Mouse (Mus musculus): ENCODE results near the gene Sypl2. TPM values are rescaled to one million over a fixed set of nuclear protein-coding genes. Genes with fewer than 3 reads are reported as not detected.

Gene Sypl2
- polyA plus RNA-seq, 1 experiment from 2014 or later = 3.1 TPM

DNA sequence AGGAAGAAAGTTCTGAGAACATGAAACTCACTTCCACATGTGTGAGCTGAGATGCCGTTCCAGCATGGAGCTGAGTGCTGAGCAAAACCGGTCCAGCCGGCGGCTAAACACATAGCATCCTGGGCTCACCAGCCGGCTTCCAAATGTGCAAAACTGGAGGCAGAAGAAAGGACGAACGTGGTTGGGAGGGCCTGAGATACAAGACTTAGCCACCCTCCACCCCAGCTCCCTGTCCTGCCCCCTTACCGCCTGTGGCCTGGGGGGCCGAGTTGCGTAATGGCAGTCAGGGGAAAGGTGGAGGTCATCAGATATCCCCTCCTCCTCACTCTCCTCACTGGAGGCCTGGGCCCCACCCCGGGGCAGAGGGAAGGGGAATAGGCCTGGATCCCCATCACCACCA lies 22.0 kb downstream of the Sypl2 start:
- H3K9me3 ChIP-seq (ENCODE audit: control insufficient read depth, low read length) = no peaks in the 10 kb centered on the region
- H3K27ac ChIP-seq (replicated peaks in 1 of 2; ENCODE audit: control insufficient read depth in 1 of 2, insufficient read depth in 1 of 2, low read depth in 2 of 2, low read length in 2 of 2) = no peak overlapping the region
- peaks cover 61% of the 10 kb centered on the region for H3K36me3 ChIP-seq (ENCODE audit: control insufficient read depth, insufficient read depth, low read length)
- peaks cover 7 to 21% of the 10 kb centered on the region in 2 experiments for H3K4me1 ChIP-seq (ENCODE audit: control insufficient read depth in 2 of 2, insufficient read depth in 2 of 2, low read length in 2 of 2)
- H3K4me3 ChIP-seq (ENCODE audit: control insufficient read depth in 1 of 2, insufficient read depth in 1 of 2, low read depth in 1 of 2, low read length in 2 of 2) = no peak overlapping the region
- ATAC-seq (ENCODE audit: insufficient number of reproducible peaks, insufficient read depth, low FRiP score, low read depth) = no peak
- H3K4me2 ChIP-seq (ENCODE audit: low read length) = no peak overlapping the region
- H3K9ac ChIP-seq (ENCODE audit: low read length) = no peak overlapping the region
- H3K27me3 ChIP-seq (ENCODE audit: control insufficient read depth, insufficient read depth, low read length) = no peaks in the 10 kb centered on the region
- WGBS = 82% methylated on average over 11 of the region's 11 CpGs

DNA sequence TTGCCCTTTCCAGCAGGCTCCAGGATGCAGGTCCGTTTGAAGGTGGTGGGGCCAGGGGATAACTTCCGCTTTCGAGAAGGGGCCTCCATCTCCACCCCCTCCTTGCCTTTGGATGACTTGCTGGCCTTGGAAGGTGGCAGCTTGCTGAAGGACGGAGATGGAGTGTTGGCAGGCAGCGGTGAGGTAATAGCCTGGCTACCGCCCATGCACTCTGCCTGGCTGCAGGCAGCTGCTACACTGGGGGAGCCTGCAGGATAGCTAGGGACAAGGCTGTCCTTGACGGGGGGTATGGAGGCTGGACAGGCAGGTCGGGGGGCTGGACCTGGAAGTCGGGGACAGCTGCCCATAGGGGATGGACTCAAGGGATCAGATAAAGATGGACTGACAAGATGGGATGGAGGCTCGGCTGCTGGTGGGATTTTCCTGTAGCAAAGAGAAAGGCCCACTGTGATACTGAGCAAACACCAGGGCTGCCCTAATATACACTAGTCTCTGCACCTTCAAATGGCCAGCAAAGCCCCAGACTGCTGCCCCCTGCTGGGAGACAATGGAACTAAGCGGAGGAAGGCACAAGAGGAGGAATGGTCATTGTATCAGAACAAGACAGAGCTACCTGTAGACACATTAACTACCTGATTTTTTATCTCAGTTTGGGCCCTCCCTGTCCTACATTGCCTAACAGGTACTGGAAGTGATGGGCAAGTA lies 22.7 kb downstream of the Sypl2 start:
- H3K36me3 ChIP-seq (ENCODE audit: control insufficient read depth, insufficient read depth, low read length) = peaks cover 66% of the 10 kb centered on the region
- no peak overlapping the region for H3K4me2 ChIP-seq (ENCODE audit: low read length)
- ATAC-seq (ENCODE audit: insufficient number of reproducible peaks, insufficient read depth, low FRiP score, low read depth) = no peak
- WGBS = 79% methylated on average over 11 of the region's 11 CpGs
- H3K27me3 ChIP-seq (ENCODE audit: control insufficient read depth, insufficient read depth, low read length) = no peaks in the 10 kb centered on the region
- no peak overlapping the region for H3K9ac ChIP-seq (ENCODE audit: low read length)
- peaks cover 3 to 14% of the 10 kb centered on the region in 2 experiments; a peak in 3 of 4 replicates for H3K4me1 ChIP-seq (ENCODE audit: control insufficient read depth in 2 of 2, insufficient read depth in 2 of 2, low read length in 2 of 2)
- H3K9me3 ChIP-seq (ENCODE audit: control insufficient read depth, low read length) = no peaks in the 10 kb centered on the region
- H3K4me3 ChIP-seq (ENCODE audit: control insufficient read depth in 1 of 2, insufficient read depth in 1 of 2, low read depth in 1 of 2, low read length in 2 of 2) = no peak overlapping the region
- no peak overlapping the region for H3K27ac ChIP-seq (replicated peaks in 1 of 2; ENCODE audit: control insufficient read depth in 1 of 2, insufficient read depth in 1 of 2, low read depth in 2 of 2, low read length in 2 of 2)

DNA sequence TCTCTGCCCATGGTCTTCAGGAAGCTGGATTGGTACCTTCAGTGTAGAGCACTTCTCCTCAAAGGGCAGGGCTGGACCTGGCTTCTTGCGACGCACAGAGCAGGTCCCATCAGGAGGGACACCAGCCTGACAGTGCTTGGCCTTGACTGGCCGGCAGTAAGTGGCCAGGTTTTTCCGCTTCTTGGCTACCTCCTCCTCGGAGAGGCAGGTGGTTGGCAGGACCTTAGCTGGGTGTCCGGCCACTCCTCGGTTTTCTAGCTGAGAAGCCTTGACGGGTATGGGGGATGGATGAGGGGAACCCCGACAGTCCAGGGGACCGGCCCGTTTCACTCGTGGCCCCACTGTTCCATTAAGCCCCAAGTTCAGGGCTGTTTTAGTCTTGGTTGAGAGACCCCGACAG lies 23.2 kb downstream of the Sypl2 start:
- Histone ChIP-seq H3K4me1 (ENCODE audit: control insufficient read depth in 2 of 2, insufficient read depth in 2 of 2, low read length in 2 of 2) (peaks cover 3 to 13% of the 10 kb centered on the region in 2 experiments; a peak in 3 of 4 replicates), H3K36me3 (ENCODE audit: control insufficient read depth, insufficient read depth, low read length) (peaks cover 69% of the 10 kb centered on the region), H3K27me3 (ENCODE audit: control insufficient read depth, insufficient read depth, low read length) (no peaks in the 10 kb centered on the region), H3K4me2 (ENCODE audit: low read length) (no peak overlapping the region), H3K9me3 (ENCODE audit: control insufficient read depth, low read length) (no peaks in the 10 kb centered on the region), H3K27ac (replicated peaks in 1 of 2; ENCODE audit: control insufficient read depth in 1 of 2, insufficient read depth in 1 of 2, low read depth in 2 of 2, low read length in 2 of 2) (no peak overlapping the region), H3K4me3 (ENCODE audit: control insufficient read depth in 1 of 2, insufficient read depth in 1 of 2, low read depth in 1 of 2, low read length in 2 of 2) (no peak overlapping the region), H3K9ac (ENCODE audit: low read length) (no peak overlapping the region)
- 92% methylated on average over 13 of the region's 13 CpGs for WGBS
- ATAC-seq (ENCODE audit: insufficient number of reproducible peaks, insufficient read depth, low FRiP score, low read depth) = no peak

DNA sequence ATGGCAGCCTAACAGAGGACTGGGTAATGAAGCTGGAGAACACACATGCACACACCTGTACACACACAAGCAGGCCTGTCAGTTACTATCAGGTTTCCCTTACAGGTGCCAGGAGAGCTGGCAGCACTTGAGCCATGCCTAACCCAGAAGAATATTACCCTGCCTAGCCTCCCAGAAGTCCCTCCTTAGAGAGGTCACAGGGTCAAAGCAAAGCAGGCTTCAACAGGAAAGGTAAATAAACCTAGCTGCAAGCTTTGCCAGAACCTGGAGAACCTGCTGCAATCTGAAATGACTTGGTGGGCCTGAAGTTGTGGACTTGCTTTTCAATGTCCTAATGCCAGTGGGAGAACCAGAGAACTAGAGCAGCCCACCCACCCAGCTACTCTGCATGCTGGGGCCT lies 23.9 kb downstream of the Sypl2 start:
- peaks cover 3 to 14% of the 10 kb centered on the region in 2 experiments; a peak in 3 of 4 replicates for H3K4me1 ChIP-seq (ENCODE audit: control insufficient read depth in 2 of 2, insufficient read depth in 2 of 2, low read length in 2 of 2)
- H3K36me3 ChIP-seq (ENCODE audit: control insufficient read depth, insufficient read depth, low read length) = peaks cover 66% of the 10 kb centered on the region
- no peaks in the 10 kb centered on the region for H3K9me3 ChIP-seq (ENCODE audit: control insufficient read depth, low read length)
- no peak for ATAC-seq (ENCODE audit: insufficient number of reproducible peaks, insufficient read depth, low FRiP score, low read depth)
- H3K9ac ChIP-seq (ENCODE audit: low read length) = no peak overlapping the region
- no peak overlapping the region for H3K4me3 ChIP-seq (ENCODE audit: control insufficient read depth in 1 of 2, insufficient read depth in 1 of 2, low read depth in 1 of 2, low read length in 2 of 2)
- no peak overlapping the region for H3K27ac ChIP-seq (replicated peaks in 1 of 2; ENCODE audit: control insufficient read depth in 1 of 2, insufficient read depth in 1 of 2, low read depth in 2 of 2, low read length in 2 of 2)
- no peak overlapping the region for H3K4me2 ChIP-seq (ENCODE audit: low read length)
- no peaks in the 10 kb centered on the region for H3K27me3 ChIP-seq (ENCODE audit: control insufficient read depth, insufficient read depth, low read length)

DNA sequence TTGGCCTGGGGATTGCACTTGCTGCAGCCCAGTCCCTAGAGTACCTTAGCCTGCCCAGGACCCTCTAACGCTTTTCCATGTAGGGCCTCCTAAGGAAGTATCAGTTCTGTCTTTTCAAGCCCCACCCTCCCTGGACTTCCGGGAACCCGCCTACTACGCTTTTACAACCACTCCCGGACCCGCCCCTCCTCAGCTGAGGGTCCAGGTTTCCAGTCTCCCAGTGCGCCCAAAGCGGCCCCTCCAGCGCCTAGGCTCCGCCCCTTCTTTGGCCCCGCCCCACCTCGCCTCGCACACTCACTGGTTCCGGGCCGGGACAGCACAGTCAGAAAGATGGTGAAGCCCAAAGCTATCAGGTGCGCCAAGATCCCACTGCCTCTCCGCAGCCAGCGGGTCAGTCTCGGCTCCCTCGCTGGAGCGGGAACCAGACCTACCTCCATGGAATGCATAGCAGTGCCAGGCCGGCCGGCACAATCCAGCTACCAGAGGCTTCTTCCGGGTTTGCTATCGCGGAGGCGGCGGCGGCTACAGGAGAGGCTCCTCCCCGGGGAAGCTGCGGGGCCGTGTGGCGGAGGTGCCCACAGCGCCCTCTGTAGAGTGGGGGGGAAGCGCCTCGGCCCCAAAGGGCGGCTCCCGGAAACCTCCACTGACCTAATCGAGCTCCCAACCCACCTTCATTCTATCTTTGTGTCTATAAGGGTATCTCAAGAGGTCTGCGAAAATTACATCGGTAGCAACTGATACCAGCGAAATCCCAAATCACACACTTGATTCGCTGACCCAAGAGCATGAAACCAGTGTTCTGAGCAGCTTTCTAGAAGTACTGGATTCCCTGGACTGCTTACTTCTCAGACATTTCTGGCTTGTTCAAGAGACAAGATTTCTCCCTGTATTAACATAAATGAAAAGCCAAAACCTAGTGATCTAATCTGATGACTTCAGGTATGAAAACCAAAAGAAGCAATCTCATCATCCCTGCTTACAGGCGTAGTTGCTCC lies 25.8 kb downstream of the Sypl2 start, which contains the start of gene Cyb561d1:
TSS of gene Cyb561d1 (minus strand) at position 884 of the 995 bp plus-strand sequence.
- Histone ChIP-seq H3K36me3 (ENCODE audit: control insufficient read depth, insufficient read depth, low read length) (peaks cover 50% of the 10 kb centered on the region), H3K27me3 (ENCODE audit: control insufficient read depth, insufficient read depth, low read length) (no peaks in the 10 kb centered on the region), H3K4me2 (ENCODE audit: low read length) (peak within 1 kb of the TSS; percentile 77), H3K27ac (replicated peaks in 1 of 2; ENCODE audit: control insufficient read depth in 1 of 2, insufficient read depth in 1 of 2, low read depth in 2 of 2, low read length in 2 of 2) (peak within 1 kb of the TSS; percentile 82 to 90), H3K9me3 (ENCODE audit: control insufficient read depth, low read length) (no peaks in the 10 kb centered on the region), H3K9ac (ENCODE audit: low read length) (peak within 1 kb of the TSS; percentile 76), H3K4me1 (ENCODE audit: control insufficient read depth in 2 of 2, insufficient read depth in 2 of 2, low read length in 2 of 2) (peaks cover 18 to 33% of the 10 kb centered on the region in 2 experiments), H3K4me3 (ENCODE audit: control insufficient read depth in 1 of 2, insufficient read depth in 1 of 2, low read depth in 1 of 2, low read length in 2 of 2) (peak within 1 kb of the TSS; percentile 56 to 91)
- ATAC-seq (ENCODE audit: insufficient number of reproducible peaks, insufficient read depth, low FRiP score, low read depth) = peak; percentile 93
- 3% methylated on average over 44 of the region's 44 CpGs for WGBS

DNA sequence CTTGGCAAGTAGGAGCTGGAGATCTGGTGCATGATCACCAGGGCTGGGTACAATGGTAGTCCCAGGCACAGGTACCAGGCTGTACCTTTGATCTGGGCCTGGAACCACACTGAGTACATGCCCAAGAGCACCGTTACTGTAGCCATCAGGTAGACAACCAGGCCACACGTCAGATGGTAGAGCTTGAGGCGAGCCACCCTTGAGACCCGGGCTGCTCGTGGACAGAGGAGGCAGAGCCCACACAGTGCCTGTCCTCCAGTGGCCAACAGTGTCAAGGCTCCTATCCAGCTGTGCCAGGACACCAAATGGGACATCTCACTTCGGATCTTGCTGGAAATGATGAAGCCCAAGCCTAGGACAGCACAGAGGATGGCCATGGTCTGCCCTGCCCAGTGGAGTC lies 27.2 kb downstream of the Sypl2 start:
- H3K9ac ChIP-seq (ENCODE audit: low read length) = 0 out of 2 replicates have a peak overlapping the region, but pooled peaks have one; percentile 76
- ATAC-seq (ENCODE audit: insufficient number of reproducible peaks, insufficient read depth, low FRiP score, low read depth) = no peak
- peaks cover 36% of the 10 kb centered on the region for H3K36me3 ChIP-seq (ENCODE audit: control insufficient read depth, insufficient read depth, low read length)
- no peak overlapping the region for H3K4me2 ChIP-seq (ENCODE audit: low read length)
- 93% methylated on average over 6 of the region's 6 CpGs for WGBS
- H3K4me3 ChIP-seq (ENCODE audit: control insufficient read depth in 1 of 2, insufficient read depth in 1 of 2, low read depth in 1 of 2, low read length in 2 of 2) = no peak overlapping the region
- peaks cover 18 to 35% of the 10 kb centered on the region in 2 experiments for H3K4me1 ChIP-seq (ENCODE audit: control insufficient read depth in 2 of 2, insufficient read depth in 2 of 2, low read length in 2 of 2)
- H3K27ac ChIP-seq (replicated peaks in 1 of 2; ENCODE audit: control insufficient read depth in 1 of 2, insufficient read depth in 1 of 2, low read depth in 2 of 2, low read length in 2 of 2) = no peak overlapping the region
- no peaks in the 10 kb centered on the region for H3K27me3 ChIP-seq (ENCODE audit: control insufficient read depth, insufficient read depth, low read length)
- H3K9me3 ChIP-seq (ENCODE audit: control insufficient read depth, low read length) = no peaks in the 10 kb centered on the region

DNA sequence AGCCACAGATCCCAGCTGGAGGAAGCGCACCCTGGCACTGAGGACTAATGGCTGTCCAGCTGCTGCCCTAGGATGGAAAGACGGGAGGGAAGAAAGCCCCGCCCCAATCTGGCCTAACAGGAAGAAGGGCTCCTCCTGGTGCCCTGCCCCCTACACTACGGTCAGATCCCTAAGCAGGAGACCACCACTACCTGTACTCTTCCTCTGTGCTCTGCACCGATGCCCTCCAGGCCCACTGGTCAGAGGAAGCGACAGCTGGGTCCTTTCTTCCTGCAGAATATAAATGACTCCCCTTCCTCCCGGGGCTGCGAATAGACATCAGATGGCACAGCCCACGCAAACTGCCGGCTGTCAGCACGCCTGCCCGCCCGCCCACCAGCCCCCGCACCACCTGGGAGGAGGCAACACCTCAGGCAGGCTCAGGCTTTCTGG lies 29.4 kb downstream of the Sypl2 start:
- Histone ChIP-seq H3K4me3 (ENCODE audit: control insufficient read depth in 1 of 2, insufficient read depth in 1 of 2, low read depth in 1 of 2, low read length in 2 of 2) (no peak overlapping the region), H3K4me2 (ENCODE audit: low read length) (peak overlapping the region; percentile 48), H3K4me1 (ENCODE audit: control insufficient read depth in 2 of 2, insufficient read depth in 2 of 2, low read length in 2 of 2) (peaks cover 24 to 41% of the 10 kb centered on the region in 2 experiments), H3K27me3 (ENCODE audit: control insufficient read depth, insufficient read depth, low read length) (no peaks in the 10 kb centered on the region), H3K27ac (replicated peaks in 1 of 2; ENCODE audit: control insufficient read depth in 1 of 2, insufficient read depth in 1 of 2, low read depth in 2 of 2, low read length in 2 of 2) (no peak overlapping the region), H3K9me3 (ENCODE audit: control insufficient read depth, low read length) (no peaks in the 10 kb centered on the region), H3K36me3 (ENCODE audit: control insufficient read depth, insufficient read depth, low read length) (peaks cover 16% of the 10 kb centered on the region; the same call in 1 of the 2 replicates), H3K9ac (ENCODE audit: low read length) (peak overlapping the region; percentile 26; the same call in 1 of the 2 replicates)
- WGBS = 21% methylated on average over 14 of the region's 14 CpGs
- no peak for ATAC-seq (ENCODE audit: insufficient number of reproducible peaks, insufficient read depth, low FRiP score, low read depth)

All from heart, embryonic 14.5 days (tissue).